Mouse (Mus musculus) ES-E14 (cell line): ENCODE measurements around the gene Soga3.

Experiments used
- CHD2 ChIP-seq: IDR thresholded peaks from 2 replicates; pipeline ENCODE4 v1.6.1; 2014; ENCODE audit warnings: mild to moderate bottlenecking, low read depth, low read length, inconsistent platforms
- MAFK ChIP-seq: IDR thresholded peaks from 2 replicates; pipeline ENCODE4 v1.6.1; 2014; ENCODE audit warnings: mild to moderate bottlenecking, low read depth, low read length, inconsistent platforms; ENCODE audit not compliant: insufficient read depth
- ZC3H11A ChIP-seq: IDR thresholded peaks from 2 replicates; pipeline ENCODE4 v1.6.1; 2012; ENCODE audit warnings: low read depth, mild to moderate bottlenecking, inconsistent platforms, low read length, borderline replicate concordance
- ZNF384 ChIP-seq: IDR thresholded peaks from 2 replicates; pipeline ENCODE4 v1.6.1; 2012; ENCODE audit warnings: low read depth, low read length, inconsistent platforms

GRCm38 (mm10) chr10:29146198-29146857, 2.7 kb downstream of the Soga3 start:
- no peak for TF ChIP-seq CHD2
- no peak for TF ChIP-seq ZNF384
- no peak for TF ChIP-seq MAFK
- TF ChIP-seq ZC3H11A = no peak
